Comparison of ENCODE assay signal across 23 mouse cellular contexts in genomic region chr14:46803791-46804190, GRCm38 (mm10). TPM values are rescaled to one million over a fixed set of nuclear protein-coding genes. Genes with fewer than 3 reads are reported as not detected.
"Had no signal": no experiment of that assay in that cellular context is flagged by ENCODE, and none has a peak within 500 bp of the region (broad histone marks: within the 10 kb centered on the region; RNA-seq: fewer than 3 reads in every experiment).

No protein-coding gene starts in this region.

- DNase-seq: kidney, adult 11 months; kidney, adult 9 months; left cerebral cortex, postnatal 4 days; liver, postnatal 0 days; retina, postnatal 1 day; right cerebral cortex, postnatal 25 days; spleen, adult 18-20 months; thymus, adult 2 months; thymus, postnatal 14 days; thymus, postnatal 4 days had no signal

- ATAC-seq: intestine, embryonic 15.5 days; liver, postnatal 0 days; midbrain, embryonic 13.5 days; midbrain, embryonic 16.5 days had no signal

- H3K4me3 ChIP-seq: intestine, embryonic 15.5 days; limb, embryonic 12.5 days; limb, embryonic 15.5 days; midbrain, embryonic 10.5 days; midbrain, embryonic 13.5 days; myocyte; neural tube, embryonic 13.5 days; stomach, embryonic 15.5 days had no signal

- H3K4me1 ChIP-seq: intestine, embryonic 15.5 days; limb, embryonic 12.5 days; midbrain, embryonic 10.5 days; midbrain, embryonic 13.5 days; neural tube, embryonic 13.5 days; stomach, embryonic 15.5 days had no signal

- H3K27ac ChIP-seq: intestine, embryonic 15.5 days; kidney, postnatal 0 days; limb, embryonic 12.5 days; limb, embryonic 15.5 days; liver, embryonic 14.5 days; macrophage; midbrain, embryonic 10.5 days; midbrain, embryonic 13.5 days; neural tube, embryonic 13.5 days; stomach, embryonic 15.5 days had no signal

RNA-seq across cellular contexts. Expression of gene Cdkn3, which starts 43.5 kb away (rescaled TPM):
- total RNA-seq: layer of hippocampus, adult 18-20 months had no signal
